Mouse (Mus musculus) left cerebral cortex, adult 8-10 months (tissue): Measurements from ENCODE around the gene Smok3b. TPM values are rescaled to one million over a fixed set of nuclear protein-coding genes. Genes with fewer than 3 reads are reported as not detected.
"Not testable (repeated sequence)": the region's sequence is repeated elsewhere in the genome, so short reads cannot be mapped to it uniquely, and the experiment has no call there.

Source experiments
- DNase-seq, 2 experiments: peaks; one replicate each; pipeline ENCODE4 v3.0.0; 2022; ENCODE audit warnings: low spot score in 2 of 2
- total RNA-seq, 4 experiments: library from RNA; stranded (reverse); gene quantifications; 2 replicates each; pipeline ENCODE4 v1.2.4; 2022

The Smok3b gene
- not detected for total RNA-seq

DNA sequence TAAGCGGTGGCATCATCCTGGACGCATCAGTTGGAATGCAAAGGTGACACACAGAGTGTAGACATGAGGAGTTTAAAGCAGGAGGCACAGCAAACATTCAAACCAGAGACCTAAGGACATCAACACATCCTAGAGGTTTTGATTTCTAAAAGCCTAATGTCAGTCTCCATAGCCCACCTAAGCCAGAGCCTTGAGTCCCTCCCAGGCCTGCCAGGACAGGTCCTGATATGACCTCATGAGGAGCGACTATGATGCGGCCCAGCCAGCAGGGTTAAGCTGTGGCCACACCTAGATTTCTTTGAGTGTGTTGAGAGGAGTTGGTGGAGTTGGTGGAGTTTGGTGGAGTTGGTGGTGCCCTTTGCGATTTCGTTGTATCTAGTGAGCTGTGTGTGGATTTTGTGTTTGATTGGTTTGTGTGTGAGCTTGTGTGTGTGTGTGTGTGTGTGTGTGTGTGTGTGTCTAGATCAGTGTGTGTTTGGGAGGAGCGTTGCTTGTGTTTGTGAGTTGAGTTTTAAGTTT, at the start of gene Smok3b, which contains the start of gene Smok3a:
TSS of gene Smok3b (plus strand) at position 469 of the 519 bp plus-strand sequence.
TSS of gene Smok3a (plus strand) at position 301 of the 519 bp plus-strand sequence.
- not testable (repeated sequence) for DNase-seq

DNA sequence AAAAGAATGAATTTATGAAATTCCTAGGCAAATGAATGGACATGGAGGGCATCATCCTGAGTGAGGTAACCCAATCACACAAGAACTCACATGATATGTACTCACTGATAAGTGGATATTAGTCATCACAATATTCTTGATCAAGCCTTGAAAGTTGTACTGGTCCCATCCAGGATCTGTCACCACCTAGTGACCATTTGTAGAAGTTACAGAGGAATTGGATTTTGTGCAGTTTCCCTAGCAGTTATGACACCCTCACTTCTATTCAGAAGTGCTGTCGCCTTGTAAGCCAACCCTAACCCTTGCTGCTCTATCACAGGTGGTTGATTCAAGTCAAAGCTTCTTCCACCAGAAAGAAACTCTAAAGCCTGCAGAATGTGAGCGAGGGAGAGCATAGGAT, 48.1 kb upstream of the Smok3b start:
- DNase-seq = no peak

DNA sequence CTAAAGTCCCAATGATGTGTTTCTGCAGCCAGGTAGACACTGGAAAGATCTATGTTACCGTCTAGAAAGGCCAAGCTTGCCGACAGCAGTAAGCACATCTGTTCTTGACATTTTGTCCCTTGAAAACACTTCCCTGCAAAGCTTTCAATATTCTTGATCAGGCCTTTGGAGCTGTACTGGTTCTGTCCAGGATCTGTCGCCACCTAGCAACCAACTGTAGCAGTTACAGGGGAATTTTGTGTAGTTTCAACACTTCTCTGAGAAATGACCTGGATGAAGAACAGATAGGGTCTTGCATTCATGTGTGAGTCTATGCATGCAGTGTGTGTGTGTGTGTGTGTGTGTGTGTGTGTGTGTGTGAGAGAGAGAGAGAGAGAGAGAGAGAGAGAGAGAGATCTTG, 47.5 kb upstream of the Smok3b start:
- DNase-seq = no peak

DNA sequence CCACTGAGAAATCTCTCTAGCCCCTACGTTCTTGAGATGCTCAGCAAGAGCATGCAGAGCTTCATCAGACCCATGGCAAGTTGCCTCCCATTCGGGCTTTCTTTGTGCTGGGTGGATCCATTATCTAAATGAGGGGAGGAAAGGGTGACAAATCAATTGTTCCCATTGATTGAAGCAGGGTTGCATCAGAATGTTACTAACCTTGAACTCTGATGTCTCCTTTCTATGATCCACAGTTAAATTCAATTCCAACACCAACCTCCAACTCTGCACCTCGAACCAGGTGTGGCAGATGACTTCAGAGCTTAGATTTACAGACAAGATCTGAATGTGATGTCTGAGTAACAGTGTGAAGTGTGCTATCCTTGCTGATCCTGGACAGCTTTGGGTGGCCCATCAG, 46.5 kb upstream of the Smok3b start:
- DNase-seq = no peak

DNA sequence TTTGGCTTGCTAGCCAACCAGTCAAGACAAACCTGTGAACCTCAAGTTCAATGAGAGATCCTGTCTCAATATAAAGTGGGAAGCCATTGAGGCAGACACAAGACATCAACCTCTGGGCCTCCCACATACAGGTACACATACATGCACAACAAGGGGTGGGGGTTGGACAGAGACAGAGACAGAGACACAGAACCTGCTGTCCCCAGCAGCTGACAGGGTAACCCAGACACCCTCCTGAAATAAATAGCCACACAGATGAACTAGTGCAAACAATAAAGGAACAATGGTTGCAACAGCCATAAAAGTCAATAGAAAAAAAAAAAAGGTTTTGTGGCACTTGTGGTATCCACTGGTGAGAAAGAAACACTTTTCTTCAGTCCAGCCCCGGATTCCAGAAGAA, 45.8 kb upstream of the Smok3b start:
- no peak for DNase-seq

DNA sequence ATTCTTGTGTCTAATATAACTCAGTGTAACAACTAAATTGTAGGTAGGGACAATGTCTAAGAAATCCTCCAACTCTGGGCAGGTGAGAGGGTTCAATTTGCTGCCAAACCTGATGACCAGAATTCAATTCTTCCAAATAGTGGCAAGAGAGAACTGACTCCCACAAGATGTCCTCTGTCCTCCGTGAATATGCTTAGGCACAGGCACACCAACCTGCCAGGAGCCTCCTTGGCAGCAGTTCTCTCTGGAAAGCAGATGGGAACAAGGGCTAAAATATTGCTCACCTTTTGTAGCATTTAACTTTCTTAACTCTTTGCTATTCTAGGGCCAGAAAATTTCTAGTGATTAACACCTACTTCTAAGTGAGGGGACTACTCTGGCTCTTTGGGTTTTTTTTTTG, 43.9 kb upstream of the Smok3b start:
- DNase-seq = no peak

DNA sequence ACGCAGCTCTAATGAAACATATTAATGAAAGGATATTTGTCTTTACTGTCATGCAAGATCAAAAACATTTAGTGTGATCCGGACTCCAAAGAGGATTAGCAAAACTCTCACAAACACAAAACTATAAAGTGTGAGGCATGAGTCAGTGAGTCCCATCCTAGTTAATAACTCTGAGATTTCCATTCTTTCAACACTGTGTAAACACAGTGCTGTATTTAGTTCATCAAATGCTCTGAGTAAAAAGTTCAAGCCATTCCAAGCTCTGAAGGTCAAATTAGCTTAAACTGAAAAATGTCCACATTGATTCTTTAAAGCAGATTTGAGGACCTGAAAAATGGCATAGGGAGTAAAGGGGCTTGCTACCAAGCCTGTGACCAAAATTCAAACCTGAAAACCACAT, 42.1 kb upstream of the Smok3b start:
- DNase-seq = no peak

DNA sequence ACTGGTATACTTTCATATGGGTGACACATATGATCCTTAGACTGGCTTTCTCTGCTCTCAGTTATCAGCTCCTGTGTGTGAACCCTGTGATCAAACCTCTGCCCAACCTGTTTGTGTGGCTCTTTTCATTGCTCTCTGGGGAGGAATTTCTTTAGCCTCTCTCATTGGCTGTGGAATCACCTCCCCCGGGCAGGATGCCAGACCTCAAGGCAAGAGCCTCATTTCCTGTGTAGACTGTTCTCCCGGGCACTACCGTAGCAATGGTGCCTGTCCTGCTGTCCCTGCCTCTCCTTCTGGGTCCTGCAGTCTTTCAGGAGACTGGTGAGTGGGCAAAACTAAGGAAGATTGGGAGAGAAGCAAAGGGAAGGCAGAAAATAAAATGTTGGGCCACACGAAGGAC, 39.9 kb upstream of the Smok3b start, which contains the start of gene Azgp1:
TSS of gene Azgp1 (plus strand) at position 221 of the 400 bp plus-strand sequence.
- DNase-seq = no peak

DNA sequence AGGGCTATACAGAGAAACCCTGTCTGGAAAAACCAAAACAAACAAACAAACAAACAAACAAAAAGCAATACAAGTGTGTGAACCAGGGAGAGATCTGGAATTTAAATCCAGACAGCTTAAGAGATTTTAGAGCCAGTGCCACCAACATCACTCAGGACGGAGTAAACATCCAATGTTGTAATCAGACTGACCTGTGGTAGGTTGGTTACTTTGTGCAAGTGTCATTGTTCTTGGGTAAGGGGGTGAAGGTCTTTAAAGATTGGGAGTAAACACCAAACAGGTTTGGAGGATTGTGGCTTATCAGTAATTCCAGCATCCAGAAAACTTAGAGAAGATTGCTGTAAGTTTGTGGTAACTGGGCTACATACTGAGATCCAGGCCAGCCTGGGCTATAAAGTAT, 34.9 kb upstream of the Smok3b start:
- DNase-seq = no peak

DNA sequence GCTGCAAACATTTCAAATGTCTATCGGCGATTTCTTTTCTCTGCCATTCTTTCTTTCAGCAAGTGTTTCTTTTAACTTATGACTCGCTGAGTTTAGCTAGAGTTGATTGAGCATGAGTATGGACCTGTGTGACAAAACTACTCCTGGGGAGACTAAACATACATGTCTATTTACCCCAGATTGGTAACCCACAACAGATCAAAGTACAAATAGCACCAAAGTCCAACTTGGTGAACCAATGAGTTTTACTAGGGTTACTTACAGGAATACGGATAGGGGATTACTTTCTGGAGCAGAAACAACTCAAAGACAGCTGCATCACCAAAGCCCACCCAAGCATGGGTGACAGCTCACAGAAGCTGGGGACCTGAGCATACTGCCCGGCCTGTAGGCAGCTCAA, 11.8 kb upstream of the Smok3b start:
- DNase-seq = no peak

DNA sequence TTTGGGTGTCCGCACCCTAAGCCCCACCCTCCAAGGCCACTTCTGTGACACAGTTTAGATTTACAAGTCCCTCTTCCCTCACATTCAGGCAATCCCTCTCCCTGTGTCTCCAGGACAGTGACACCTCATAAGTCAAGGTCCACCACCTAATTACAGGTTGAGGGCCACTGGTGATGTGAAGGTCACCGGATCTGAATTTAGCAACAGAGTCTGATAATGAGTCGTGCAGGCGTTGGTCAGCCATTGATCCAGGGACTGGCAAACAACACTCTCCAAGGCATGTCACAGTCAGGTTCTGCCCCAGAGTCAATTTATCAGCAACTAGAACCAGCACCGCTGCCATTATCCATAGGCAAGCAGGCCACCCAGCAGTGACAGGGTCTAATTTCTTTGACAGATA, 8.8 kb upstream of the Smok3b start:
- DNase-seq = no peak

DNA sequence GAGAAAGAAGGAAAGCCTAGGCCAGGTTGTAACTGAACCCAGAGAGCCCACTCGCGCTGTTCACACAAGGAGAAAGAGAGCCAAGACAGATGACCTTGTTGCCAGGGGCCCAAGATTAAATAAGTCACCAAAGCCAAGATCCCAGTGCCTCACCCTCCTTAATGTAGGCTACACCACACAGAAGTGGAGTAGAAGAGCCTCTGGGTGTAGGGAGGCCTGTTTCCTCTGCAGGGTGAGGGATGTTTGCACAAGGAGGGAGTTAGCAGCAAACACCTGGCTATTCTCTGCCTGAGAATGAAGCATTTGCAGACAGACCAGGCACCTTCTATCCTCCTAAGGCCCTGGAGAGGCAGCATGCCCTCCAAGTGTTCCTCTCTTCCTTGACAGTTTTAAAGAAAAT, 4.7 kb upstream of the Smok3b start:
- DNase-seq = no peak

DNA sequence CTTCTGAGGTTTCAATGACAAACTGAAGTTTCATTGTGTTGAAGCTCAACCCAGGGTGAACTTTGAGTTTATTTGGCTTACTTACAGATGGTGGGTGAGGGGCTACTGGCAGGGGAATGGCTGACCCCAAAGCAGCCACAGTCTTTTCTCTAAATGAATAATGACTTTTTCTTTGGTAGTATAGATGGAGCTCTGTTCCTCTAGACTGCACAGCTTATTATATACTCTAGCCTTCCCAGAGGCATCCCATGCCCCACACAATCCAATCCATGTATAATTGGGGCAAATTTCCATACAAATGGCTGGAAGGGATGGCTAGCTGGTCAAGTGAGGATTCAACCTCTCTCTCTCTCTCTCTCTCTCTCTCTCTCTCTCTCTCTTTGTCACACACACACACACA, 4.2 kb upstream of the Smok3b start:
- no peak for DNase-seq

DNA sequence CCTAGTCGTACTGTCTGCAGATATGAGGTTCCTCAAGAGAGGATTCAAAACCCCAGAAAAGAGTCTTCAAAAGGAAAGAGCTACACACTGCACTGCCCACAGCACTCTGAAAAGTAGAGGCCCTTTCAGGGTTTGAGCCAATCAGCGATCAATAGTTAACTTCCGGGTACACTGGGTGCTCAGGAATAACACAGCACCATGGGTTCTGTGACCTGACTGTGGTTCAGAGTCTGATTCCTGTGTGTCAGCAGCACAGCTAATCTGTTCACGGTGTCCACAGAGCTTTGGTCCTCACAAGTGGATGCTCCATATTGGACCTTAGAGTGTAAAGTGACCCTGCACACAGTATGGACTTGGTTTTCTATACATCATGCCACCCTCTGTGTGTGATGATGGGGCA, 1.7 kb upstream of the Smok3b start:
- DNase-seq = not testable (repeated sequence)

DNA sequence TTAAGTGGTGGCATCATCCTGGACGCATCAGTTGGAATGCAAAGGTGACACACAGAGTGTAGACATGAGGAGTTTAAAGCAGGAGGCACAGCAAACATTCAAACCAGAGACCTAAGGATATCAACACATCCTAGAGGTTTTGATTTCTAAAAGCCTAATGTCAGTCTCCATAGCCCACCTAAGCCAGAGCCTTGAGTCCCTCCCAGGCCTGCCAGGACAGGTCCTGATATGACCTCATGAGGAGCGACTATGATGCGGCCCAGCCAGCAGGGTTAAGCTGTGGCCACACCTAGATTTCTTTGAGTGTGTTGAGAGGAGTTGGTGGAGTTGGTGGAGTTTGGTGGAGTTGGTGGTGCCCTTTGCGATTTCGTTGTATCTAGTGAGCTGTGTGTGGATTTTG, 31.7 kb downstream of the Smok3b start, which contains the start of gene Smok3c:
TSS of gene Smok3c (plus strand) at position 301 of the 400 bp plus-strand sequence.
- not testable (repeated sequence) for DNase-seq

DNA sequence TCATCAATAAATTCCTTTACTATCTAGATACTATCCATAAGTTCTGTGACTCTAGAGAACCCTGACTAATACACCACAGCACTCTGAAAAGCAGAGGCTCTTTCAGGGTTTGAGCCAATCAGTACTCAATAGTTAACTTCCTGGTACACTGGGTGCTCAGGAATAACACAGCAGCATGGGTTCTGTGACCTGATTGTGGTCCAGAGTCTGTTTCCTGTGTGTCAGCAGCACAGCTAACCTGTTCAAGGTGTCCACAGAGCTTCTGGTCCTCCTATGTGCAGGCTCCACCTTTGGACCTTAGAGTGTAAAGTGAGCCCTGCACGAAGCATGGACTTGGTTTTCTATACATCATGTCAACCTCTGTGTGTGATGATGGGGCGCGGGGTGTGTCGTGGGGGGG, 52.6 kb downstream of the Smok3b start:
- no peak for DNase-seq

DNA sequence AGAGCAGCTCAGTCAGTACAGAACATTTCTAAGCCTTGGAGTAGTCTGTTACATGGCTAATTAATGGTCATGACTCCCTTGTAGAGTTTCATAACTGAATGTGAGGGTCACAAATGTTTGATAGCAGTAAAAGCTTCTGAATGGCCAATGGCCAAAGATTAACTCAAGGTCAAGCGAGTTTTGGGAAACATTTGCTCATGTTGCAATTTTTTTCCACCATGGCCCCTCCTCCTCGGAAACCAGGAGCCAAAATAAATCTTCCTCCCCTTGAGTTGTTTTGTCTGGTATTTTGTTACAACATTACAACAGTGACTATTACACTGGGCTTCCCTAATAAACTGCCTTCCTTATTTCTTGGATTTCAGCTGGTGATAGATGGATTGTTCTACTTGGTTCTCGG, 54.5 kb downstream of the Smok3b start:
- DNase-seq = no peak

DNA sequence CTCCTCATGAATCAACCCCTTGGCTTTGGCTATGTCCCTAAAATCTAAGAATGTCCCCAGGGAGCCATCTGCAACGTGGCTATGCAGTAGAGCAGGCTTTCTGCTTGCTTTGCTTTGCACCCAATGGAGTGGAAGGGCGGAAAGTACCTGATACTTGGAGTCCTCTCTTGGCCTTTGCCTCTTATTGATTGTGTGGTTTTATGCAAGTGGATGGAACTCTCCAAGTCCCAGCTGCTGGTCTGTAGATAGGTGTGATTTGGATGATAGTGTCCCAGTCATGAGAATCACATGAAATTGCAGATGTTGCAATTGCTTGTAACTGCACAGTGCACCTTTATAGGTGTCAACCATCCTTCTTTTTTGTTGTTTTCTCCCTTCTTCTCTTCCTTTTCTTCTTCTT, 54.9 kb downstream of the Smok3b start:
- no peak for DNase-seq

DNA sequence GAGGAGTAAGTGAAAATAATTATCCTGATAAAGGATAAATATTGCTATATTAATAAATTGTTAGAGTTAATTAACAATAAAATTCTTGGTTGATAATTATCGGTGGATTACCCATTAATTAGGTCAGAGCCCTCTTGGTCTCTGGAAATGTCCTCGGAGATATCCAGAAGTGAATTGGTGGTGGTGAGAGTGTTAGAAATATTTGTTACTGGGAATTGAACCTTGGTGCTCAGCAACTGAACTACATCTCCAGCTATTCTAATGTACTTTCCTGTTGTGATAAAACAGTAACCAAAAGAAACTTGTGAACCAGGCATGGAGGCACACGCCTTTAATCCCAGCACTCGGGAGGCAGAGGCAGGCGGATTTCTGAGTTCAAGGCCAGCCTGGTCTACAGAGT, 59.2 kb downstream of the Smok3b start:
- DNase-seq = no peak

DNA sequence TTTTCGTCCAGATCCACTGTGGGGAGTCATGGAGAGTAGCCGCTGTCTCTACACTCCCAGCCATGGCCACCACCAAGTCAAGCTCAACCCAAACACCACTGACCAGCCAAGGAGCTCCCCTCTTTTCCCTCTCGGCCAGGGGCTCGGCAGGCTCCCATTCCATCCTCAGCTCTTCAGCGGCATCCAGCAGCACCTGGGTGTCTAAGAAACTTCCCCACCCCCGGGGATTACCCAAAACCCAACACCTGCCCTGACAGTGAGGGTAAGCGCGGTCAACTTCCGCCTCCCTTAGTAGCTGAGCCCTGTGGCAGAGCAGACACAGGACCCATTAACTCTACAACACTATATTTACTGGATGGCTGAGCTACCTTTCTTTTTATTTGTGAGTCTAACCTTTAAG, 60.2 kb downstream of the Smok3b start:
- DNase-seq = no peak

DNA sequence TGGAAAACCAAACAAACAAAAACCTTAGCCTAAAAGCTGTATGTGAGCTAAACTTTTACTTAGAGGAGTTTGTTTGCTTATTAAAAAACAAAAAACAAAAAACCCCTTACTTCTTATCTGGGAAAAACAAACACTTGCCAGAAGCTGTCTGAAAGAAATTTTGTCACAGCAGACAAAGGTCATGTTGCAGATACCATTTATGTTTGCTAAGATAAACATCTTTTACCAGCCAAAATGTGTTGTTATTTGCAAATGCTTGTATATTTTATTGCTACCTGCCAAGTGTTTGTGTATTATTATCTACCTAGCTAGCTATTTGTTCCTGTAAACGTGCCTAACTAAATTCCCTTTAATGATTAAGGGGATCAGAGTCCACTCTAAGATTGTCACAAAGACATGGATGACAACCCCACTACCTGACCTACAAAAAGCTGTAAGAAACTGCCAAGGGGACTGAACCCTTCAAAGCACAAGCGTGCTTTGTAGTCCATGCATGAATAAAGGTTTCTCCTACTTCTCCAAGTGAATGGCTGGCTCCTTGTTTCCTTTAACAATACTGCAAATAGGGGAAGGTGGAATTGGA, 62.2 kb downstream of the Smok3b start:
- no peak for DNase-seq

DNA sequence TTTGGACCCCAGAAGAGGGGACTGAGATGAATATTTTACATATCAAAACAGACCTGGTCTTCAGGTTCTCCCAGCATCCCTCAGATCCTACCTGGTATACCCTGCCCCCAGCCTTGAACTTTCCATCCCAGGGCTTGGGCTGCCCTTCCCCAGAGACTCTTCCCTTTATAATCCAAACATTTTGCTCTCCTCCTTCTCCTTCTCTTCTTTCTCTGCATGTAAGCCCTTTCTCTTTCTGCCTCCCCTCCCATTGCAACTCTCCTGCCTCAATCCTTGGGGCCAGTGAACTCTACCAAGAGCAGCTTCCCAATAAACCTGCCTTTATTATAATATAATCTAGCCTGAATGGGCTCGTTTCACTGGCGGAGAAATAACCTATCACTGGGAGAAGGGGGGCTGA, 62.7 kb downstream of the Smok3b start:
- DNase-seq = no peak

DNA sequence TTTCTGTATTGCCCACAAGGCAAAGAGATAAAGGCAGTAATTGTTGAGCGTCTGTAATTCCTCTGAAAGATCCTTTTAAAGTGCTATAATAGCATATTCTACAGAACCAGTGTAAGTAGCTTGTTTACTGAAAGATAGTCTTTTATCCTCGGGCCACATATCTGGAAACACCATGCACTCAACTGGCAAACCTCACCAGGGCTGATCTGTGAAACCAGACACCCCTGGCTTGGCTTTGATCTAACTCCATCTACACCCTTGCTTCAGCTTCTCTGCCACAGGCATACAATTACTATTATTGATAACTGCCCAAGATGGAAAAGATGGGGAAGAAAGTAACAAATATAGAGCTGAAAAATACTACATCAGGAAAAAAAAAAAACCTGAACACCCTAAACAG, 63.3 kb downstream of the Smok3b start:
- DNase-seq = no peak

DNA sequence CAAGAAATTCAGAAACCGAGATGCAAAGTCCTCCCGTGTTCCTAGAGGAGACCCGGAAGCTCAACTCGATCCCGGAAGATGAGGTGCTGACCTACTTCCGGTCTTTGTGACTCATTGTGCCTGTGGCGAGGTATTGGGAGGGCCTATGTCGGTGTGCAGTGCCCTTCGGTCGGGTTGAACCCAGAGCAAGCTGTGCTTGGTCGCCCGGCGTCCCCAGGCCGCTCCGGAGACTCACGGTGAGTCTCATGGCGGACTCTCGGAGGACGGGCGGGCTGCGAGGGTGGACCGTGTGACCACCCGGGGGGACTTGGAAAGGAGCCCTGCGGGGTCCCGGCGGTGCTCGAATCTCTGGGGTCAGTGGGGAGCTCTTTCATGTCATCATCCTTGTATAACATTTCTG, 63.8 kb downstream of the Smok3b start, which contains the start of gene Zkscan1:
TSS of gene Zkscan1 (plus strand) at position 89 of the 400 bp plus-strand sequence.
- peak; percentile 48 to 81 for DNase-seq
